Mouse (Mus musculus): ENCODE measurements at regions not wholly inside any gene's neighbourhood (a gene's known extent, or its start where the extent isn't known, plus 50 kb on each side); places are given as distances from the start of the nearest gene placed in this dataset.
"Not testable (repeated sequence)": the region's sequence is repeated elsewhere in the genome, so short reads cannot be mapped to it uniquely, and the experiment has no call there.

DNA sequence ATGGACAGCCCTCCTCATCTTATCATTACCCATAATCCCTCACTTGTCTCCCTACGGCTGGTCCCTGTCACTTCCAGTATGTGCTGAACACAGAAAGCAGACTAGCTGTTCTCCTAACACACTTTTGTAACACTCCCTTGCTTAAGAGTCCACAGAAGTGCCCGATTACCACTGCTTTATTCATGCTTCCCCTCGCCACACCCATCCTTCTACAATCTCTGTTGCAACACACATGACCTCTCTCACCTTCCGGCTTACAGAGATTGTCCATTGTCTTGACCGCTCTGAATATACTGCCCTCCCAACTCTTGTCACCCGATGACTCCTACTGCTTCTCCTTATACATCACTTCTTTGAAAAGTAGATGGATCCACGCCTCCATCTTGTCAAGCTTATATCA, 132.9 kb downstream of the Snx18 start:
- no peak for DNase-seq (ENCODE audit: low spot score in 2 of 2)

DNA sequence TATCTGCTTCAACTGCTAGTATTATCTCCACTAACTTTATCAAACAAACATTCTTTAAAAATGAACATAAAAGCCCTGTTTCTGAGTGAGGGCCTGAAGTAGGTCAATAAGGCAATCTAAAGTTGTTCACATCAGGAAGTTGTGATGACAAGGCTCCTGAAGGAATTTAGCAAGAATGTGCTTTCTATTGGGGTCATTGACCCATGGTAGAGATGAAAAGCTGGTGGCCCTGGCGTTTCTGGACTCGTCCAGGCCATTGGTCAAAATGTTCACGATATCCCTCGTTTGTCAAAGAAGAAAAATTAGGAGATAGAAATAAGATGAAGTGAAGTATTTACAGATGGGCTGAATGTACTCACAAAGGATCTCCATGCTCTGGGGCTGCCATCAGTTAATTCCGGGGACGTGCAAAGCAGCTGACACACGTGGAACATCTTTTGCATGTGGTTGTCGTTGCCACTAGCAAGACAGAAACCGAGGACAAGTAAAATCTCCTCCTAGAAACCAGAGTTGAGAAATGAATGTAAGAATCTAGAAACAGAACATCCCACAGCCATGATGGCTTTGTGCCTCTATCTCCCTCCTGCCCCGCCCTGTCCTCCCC, 134.1 kb downstream of the Snx18 start:
- no peak for DNase-seq (ENCODE audit: low spot score in 2 of 2)

DNA sequence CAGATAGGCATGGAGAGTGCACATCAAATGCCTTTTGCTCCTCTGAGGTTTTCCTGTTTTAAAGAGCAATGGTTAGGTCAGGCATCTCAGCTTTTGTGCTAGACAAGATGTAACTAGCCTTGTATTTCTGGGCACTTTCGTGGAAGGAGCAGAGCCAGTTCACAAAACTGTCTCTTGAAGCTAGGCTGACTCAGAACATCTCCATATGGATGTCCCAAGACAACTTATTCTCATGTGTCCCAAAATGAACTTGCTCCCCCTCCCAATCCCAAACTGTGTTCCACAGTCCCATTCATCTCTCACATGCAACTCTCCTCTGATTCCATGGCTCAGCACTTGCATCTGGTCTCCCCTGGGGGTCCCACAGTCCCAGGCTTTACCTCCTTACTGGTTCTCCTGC, 135.5 kb downstream of the Snx18 start:
- no peak for DNase-seq (ENCODE audit: low spot score in 2 of 2)

DNA sequence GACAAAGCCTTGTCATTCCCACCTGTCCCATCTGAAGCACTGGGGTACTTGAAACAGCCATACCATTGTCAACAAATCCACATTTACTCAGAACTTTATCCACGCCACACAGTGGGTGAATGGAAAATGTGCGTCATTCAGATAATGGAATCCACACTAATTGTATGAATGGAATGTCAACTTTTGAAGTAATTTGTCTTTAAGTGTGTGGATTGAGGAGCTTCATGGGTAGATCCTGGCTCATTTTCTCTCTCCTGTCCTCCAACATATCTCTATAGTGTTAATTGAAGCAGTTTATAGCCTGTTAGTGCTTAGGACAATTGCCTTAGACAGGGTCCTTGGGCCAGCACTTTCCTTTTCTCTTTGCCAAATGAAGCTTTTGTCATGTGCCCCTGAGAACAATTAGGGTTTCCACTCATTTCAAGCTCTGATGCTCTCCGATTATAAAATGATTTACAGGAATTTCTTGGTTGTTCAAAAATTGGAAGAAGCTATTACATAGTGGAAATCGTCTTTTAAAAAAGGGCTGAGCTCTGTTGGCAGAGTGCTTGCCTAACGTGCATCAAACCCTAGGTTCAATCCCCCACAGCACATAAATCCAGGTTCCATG, 140.4 kb downstream of the Snx18 start:
- no peak for DNase-seq (ENCODE audit: low spot score in 2 of 2)

DNA sequence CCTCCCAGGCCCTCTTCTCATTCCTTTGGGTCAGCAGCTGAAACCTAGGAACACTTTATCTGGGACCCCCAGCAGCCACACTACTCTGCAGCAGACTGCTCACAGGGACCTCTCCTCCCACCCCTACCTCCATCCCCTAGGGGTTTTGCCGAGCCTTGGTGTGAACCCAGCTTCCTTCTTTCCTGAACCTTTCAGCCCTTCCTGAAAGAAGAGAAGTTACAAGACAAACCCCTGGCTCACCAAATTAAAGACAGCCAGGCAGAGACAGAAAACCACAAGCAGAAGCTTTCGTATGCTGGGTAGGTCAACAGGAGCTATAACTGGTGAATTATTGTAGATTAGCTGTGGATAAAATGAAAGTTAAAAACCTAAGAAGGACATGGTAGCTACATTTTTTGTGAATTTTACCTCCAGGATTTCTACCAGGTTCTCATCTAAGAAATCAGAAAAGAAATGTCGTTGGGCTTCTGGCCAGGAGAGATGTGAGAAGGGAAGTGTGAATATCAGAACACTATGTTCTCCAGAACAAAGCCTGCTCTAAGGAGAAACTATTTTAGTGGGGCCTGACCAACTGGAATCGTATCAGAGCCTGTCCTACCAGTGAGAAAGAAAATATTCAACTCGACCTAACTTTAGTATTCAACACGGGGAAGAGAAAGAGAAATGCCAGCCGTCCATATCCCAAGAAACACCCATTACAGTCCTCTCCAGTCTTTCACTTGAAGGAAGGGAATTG, 147.4 kb downstream of the Snx18 start:
- DNase-seq (ENCODE audit: low spot score in 2 of 2) = no peak

DNA sequence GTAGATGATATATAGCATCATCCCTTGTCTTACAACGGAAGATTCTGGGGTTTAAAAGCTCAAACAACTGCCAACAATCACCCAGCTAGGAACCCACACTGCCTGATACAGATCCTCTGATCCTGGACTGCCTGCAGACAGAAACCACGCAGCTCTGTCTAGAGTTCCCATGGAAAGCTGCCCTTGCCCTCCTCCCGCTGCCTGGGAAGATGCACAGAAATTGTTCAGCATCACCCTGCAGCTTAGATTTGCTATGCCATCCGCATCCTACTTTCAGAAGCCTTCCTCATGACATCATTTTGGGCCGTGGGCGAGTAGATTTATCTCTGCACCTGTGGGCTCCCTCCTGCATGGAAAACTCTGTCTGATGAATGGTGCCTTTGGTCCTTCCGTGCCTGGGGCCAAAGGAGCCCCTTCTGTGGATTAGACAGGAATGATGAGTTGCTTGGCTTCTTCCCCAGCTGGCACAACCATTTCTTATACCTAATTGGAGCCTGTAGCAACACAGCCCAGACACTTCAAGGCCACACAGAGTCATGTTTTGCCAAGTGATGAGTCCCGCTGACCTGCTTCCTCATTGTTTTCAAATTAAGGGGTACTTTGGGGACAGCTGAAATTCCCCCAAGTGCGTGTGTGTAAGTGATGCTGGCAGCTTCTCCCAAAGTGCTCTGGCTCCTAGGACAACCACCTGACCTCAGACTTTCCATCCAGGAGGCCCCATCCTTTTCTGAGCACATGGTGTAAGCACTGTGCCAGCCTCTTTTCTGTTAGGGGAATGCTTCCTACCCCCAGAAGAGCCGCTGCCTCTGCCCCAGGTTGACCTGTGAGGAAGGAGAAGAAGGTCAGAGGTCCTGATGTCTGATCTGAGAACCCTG, 153.9 kb downstream of the Snx18 start:
- no peak for DNase-seq (ENCODE audit: low spot score in 2 of 2)

DNA sequence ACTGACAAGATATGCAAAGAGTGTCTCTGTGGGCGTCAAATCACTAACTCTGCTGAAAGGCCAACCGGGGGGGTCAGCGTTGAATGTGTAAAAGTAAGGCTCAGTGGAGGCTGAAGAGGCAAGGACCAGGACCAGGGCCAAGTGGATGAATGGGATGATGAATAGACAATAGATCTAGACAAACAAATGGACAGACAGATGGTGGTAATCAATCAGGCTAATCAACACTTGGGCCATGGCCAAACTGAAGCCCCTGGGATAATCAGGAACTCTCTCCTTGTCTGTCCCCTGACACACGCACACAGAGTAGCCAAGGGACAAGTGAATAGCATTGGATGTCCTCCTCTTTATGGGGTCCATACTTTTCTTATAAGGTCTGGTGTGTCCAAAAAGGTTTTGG, 154.9 kb downstream of the Snx18 start:
- no peak for DNase-seq (ENCODE audit: low spot score in 2 of 2)

DNA sequence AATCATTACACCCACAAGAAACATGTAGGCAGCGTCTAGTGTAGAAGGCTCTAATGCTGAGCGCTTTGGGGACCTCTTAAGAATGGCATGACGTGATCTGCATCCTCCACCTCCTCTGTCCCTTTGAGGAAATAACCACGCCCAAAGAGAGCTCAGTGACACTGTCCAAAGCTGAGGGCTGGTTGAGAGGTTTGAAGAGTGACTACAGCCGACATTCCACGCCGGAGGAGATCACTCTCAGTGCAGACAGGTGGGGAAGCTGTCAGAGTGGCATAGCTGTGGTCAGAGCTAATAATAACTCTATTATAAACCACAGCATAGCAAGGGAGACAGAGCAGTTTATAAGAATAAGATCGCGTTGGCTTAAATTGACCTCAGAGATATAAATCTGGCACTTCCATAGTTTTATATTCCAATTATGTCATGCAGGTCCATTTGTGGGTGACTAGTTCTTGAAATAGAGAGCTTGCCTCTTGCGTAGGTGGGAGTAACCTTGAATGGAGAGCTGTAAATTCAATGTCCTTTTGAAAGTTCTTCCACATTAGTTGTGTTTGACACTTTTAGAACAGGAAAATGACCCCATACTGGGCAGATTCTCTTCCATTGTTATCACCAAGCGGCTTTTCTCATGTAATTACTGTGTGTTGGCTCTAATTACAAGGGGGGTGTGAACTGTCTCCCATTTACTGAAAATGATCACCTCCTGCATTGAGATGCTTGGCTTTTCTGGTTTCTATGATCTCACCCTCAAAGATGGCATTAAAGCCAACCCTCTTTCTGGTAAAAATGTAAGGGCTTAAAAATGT, 161.7 kb downstream of the BC067074 start:
- DNase-seq (ENCODE audit: low spot score in 2 of 2) = no peak

DNA sequence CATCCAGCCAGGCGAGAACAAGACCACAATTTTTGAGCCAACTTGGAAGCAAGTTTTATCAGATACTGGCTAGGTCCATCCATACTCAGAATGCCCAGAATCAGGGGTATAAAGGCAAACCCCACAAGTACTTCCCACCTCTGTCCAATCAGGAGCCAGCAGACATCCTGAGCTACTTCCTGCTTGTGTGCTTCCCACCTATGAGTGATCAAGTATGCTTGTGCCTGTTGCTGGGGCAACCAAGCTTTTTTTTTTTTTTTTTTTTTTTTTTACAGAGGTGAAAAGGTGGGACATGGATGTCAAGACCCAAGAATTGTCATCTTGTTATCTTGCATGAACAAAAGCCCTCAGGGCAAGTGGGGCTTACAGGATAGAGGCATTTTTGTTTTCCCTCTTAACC, 155.4 kb downstream of the BC067074 start:
- DNase-seq (ENCODE audit: low spot score in 2 of 2) = no peak

DNA sequence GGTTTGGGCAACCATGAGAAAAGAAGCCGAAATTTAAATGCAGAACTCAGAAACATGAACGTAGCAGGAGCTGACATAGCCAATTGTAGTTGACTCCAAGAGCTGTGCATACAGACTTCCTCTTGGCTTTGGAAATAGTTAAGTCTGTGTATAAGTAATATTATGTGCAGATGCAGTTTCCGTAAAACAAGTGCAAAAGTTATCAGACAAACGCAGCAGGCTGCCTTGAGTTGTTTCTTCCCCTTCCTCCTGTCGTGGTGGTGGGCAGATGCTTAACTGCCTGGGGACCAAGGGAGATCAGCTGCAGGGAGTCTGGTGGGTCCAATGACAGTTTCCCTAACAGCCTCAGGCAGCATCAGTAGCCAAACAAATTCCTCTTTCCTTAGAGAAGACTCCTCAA, 153.3 kb downstream of the BC067074 start:
- no peak for DNase-seq (ENCODE audit: low spot score in 2 of 2)

DNA sequence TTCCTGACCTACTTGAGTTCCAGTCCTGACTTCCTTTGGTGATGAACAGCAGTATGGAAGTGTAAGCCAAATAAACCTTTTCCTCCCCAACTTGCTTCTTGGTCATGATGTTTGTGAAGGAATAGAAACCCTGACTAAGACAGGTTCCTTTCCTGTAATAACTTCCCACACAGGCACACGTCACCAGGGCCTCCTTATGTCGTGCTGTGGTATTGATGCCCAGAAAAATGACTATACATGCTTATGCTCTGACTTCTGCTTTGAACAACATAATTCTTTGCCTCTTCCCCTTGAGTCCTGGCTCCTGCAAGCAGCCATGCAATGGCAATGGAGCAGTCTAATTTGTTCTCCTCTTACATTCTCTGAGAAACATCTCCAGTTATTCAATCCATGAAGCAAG, 151.5 kb downstream of the BC067074 start:
- not testable (repeated sequence) for DNase-seq (ENCODE audit: low spot score in 2 of 2)

DNA sequence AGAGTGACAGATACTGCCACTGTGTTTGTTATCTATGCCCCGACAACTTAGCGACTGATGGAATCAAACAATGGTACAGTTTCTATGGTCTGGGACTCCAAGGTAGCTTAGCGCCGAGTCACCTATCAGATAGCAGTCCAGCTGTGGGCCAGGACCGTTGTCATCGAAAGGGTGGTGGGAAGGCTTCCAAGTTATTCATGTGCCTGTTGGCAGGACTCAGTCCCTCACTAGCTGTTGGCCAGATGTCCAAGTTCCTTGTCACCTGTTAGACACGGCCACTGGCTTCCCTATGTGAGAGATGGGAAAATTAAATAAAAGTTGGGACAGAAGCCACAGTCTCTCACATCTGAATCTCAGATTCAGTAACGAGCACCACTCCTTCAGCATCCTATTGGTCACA, 150.1 kb downstream of the BC067074 start:
- DNase-seq (ENCODE audit: low spot score in 2 of 2) = no peak

DNA sequence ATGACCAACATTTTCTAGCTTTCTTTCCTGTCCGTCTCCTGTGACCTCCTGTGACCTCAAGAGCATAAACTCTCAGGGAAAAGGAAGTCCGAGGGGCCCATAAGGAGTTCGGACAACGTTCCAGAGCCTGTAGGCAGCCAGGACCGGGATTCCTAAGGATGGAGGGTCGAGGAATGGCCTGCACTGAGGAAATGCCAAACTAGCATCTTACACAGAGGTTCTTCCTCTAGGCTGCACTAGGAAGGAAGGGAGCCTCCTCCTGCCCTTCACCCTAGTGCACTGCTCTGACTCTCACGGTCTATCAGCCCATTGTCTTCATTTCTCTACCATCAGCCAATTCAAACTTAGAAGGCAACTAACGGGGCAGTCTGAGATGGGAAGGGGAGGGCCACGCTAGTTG, 149.2 kb downstream of the BC067074 start:
- no peak for DNase-seq (ENCODE audit: low spot score in 2 of 2)

DNA sequence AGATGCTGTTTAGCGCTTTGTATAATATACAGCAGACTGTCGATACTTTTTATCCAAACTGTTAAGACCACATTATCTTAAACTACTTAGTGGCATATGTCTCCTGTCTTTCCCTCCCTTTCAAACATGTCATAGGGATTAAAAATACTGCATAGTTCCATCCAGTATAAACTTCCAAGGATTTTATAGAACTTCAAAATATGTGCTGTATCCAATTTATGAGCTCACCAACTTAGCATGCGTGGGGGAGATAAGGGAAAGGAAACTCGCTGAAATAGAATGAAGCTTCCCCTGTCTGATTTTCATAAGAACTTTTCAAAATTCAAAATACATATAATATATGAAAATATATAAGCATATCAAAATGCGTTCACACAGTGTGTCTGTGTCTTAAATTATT, 147.2 kb downstream of the BC067074 start:
- DNase-seq (ENCODE audit: low spot score in 2 of 2) = no peak

DNA sequence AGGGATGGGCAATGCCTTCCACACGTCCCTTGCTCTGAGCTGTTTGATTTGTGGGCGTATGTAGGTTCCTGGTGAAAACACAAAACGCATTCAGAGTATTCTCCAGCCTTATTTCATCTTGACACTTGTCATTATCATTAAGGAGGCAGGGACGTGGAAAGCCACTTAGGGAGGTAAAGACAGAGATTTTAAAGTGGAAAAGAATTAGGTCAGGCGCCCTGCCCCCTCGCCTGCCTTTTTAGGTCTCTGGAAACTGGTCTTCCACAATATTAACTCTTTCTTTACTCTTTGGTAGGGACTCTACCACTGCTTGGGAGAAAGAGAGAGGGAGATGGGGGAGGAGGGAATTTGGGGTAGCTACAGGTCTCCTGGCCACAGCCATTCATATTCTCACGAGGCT, 146.6 kb downstream of the BC067074 start:
- no peak for DNase-seq (ENCODE audit: low spot score in 2 of 2)

DNA sequence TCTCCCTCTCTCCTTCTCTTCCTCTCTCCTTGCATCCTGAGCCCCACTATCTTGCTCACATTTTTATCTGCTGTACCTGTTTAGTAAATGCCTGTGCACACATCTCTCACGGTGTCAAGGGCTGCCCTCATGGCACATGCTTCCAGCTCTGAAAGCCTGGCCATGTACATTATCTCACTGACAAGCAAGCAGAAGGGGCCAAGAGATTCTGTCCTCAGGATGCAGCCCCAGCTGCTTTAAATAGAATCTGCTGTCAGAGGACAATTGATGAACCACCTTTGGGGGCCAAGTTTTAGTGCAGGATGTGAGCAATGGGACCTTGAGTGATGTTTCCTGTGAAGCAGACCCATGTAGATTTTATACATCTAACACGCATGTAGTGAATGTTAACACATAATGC, 145.9 kb downstream of the BC067074 start:
- no peak for DNase-seq (ENCODE audit: low spot score in 2 of 2)

DNA sequence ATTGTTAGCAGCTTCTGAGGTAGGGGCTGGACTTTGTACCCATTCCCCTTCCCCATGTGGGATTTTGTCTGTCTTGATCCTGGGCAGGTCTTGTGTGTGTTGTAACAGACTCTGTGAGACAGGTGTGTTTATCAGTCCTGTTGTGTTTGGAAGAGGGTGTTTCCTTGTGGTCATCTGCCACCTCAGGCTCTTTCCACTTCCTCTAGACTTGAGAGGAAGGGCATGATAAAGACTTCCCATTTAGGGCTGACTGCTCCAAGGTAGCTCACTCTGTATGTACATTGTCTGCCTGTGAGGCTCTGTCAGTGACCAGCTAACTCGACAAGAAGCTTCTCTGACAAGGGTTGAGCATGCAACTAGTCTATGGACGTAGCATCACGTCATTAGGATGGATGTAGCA, 143.3 kb downstream of the BC067074 start:
- DNase-seq (ENCODE audit: low spot score in 2 of 2) = no peak

DNA sequence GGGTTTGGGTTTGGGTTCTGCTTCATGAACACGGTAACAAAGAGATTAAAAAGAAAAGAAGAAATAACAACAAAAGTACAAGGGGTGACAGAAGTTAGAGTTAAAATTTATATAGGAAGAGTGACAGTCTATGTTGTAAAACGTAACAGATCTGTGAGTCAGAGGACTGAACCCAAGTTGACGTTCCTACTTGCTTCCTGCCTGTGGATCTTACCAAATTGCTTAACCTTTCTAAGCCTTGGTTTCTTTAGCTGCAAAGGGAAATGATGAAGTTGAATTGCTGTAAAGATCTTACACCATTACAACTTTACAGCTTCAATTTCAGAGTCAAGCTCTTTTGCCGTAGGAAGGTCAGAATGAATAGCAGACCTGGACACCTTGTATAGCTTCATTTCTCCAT, 142.2 kb downstream of the BC067074 start:
- no peak for DNase-seq (ENCODE audit: low spot score in 2 of 2)

DNA sequence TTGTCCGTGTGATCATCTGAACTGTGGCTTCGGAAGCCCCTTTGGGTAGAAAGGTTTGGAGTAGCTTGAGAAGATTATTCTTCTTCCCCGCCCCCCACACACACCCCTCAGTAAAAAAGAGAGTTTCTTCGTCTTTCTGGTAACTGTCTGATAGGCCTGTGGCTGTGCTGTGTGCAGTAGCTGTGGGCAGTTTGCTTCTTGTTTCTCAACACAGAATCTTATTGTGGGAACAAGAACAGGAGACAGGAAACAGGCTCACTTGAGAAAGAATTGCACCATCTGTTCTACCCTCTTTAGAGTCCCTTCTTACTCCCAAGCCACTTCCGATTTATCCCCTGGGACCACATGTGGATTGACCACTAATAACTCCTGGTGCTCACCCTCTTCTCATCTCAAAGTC, 140.5 kb downstream of the BC067074 start:
- DNase-seq (ENCODE audit: low spot score in 2 of 2) = no peak

DNA sequence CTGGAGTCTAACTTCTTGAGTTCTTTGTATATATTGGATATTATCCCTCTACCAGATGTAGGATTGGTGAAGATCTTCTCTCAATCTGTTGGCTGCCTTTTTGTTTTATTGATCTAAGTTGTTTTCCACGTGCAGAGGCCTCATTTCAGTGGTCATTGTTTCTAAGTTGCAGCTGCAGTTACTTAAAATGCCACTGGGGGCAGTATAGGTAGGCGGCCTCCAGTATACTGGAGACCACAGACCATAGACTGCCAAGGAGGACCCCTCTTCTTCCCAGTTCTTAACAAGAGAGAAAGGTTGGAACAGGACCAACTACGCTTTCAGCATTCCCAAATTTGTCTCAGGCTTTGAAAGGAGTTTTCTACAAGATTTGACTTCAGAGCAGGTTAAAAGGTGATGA, 136.7 kb downstream of the BC067074 start:
- peak in 1 of 2 experiments; percentile 29 for DNase-seq (ENCODE audit: low spot score in 2 of 2)
